Mouse (Mus musculus) olfactory bulb, adult 2 months (tissue): ENCODE data around the gene Enpp4. TPM values are rescaled to one million over a fixed set of nuclear protein-coding genes. Genes with fewer than 3 reads are reported as not detected.

ENCODE experiments used
- H3K27ac ChIP-seq: fragments of 200-500 bp; 2 replicates; pipeline ENCODE4 v1.5.1; 2012; ENCODE audit warnings: low read depth, low read length; ENCODE audit not compliant: insufficient read depth
- H3K4me1 ChIP-seq: fragments of 200-500 bp; 2 replicates; pipeline ENCODE4 v1.6.1; 2012; ENCODE audit warnings: low read length; ENCODE audit not compliant: control insufficient read depth, insufficient read depth
- H3K4me3 ChIP-seq: fragments of 200-500 bp; 2 replicates; pipeline ENCODE4 v1.5.1; 2012; ENCODE audit warnings: mild to moderate bottlenecking, low read depth, low read length, moderate library complexity; ENCODE audit not compliant: insufficient read depth
- CTCF ChIP-seq: fragments of 200-500 bp; IDR thresholded peaks from 2 replicates; pipeline ENCODE4 v1.5.1; 2012; ENCODE audit warnings: low read depth, mild to moderate bottlenecking, low read length, moderate library complexity; ENCODE audit not compliant: insufficient read depth
- POLR2A ChIP-seq: fragments of 200-500 bp; IDR thresholded peaks from 2 replicates; pipeline ENCODE4 v1.6.1; 2012; ENCODE audit warnings: mild to moderate bottlenecking, low read depth, low read length, moderate library complexity; ENCODE audit not compliant: insufficient read depth
- WGBS: fragments of 180-500 bp; shearing (Covaris S2); methylation state at CpG from one replicate; pipeline ENCODE4 v1.1.7; 2018; 5-methylcytosine and 5-hydroxymethylcytosine counted together
- polyA plus RNA-seq: library from polyadenylated mRNA; stranded (reverse); fragments of >200 nt; gene quantifications from 2 replicates; pipeline ENCODE4 v1.2.4, GENCODE M21; 2012; ENCODE audit warnings: low replicate concordance; ENCODE audit not compliant: missing spikeins, insufficient read depth, insufficient read length

Gene Enpp4
- polyA plus RNA-seq, result not detected in 2 replicates

DNA sequence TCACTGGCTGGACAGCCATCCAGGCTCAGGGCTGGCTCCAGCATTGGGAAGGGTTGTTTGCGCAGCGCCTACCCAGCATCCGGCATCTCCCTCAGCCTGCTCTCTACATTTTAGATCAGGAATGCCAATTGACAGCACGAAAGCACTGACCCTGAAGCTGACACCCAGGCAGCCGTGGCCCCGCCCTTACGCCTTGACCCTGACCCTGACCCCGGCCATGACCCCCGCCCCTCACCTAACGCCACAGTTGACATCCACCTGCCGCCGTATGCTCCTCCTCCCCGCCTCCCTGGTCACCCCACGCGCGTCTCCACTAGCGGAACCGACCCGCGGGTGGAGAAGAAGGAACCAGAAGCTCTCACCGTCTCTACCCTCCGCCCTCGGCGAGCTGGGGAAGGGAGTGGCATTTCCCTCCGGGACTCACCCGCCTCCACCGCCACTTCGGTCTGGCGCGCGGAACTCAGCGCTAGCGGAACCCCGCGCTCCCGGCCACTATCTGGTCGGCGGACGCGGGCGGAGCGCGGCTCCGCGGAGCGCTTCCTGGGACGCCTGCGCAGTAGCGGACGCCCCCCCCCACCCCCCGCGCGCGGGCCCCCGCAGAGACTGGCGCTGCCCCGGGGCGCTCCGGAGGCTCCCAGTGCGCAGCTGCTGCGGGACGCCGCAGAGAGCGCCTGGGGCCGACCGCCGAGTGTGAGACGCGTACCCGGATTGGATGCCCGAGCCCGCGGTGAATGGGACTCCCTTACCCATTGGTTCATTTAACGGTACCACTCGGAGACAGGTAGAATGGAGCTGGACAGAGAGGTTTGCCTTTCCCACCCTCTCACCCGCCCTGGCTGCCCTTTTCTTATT is at the start of gene Enpp4:
Gene Enpp4, minus strand, starts transcription at position 523 of the 852 bp plus-strand sequence.
- Histone ChIP-seq H3K4me1 (no peaks in the 10 kb centered on the region), H3K4me3 (peak within 1 kb of the TSS; percentile 71), H3K27ac (peak within 1 kb of the TSS; percentile 2; the same call in 1 of the 2 replicates)
- WGBS, result under 1% methylated on average over 76 of the region's 76 CpGs
- TF ChIP-seq POLR2A (peak; percentile 63), CTCF (no peak)

DNA sequence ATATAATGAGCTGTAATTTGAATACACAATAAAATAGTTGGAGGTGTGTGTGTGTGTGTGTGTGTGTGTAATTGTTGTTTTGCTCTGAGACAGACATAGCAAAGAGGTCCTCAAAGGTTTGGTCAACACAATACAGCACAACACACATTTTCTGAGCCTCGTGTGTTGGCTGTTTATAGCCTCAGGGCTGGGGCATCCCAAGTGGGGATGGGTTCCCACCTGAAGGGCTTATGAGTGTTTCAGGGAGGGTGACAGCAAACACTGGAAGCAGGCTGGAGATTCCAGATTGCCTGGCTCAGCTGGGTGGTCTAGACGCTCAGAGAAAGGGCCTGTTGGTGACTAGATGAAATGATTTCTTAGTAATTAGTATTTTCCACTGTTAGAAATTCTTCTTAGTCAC is 49.6 kb upstream of the Enpp4 start:
- TF ChIP-seq CTCF, result no peak
- TF ChIP-seq POLR2A, result no peak
- Histone ChIP-seq H3K4me3 (no peak overlapping the region), H3K4me1 (no peaks in the 10 kb centered on the region), H3K27ac (no peak overlapping the region)
- WGBS, result 77% methylated on average over 2 of the region's 2 CpGs

DNA sequence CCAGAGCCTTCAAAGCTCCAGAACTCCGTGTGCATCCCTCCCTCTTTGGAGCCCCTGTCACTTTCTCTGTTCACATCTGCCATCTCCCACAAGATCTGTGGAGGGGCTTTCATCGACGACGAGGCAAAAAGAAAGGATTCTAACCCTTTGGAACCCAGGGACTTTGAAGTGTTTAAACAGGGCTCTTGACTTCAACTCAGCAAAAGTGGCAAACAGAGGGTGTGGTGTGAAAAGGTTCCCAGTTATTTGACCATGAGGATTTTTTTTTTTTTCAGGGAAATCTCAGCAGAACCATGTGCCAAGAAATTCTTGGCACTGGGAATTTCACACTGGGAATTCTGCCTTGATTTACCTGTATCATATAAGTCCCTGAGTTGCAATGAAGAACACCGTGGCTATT is 48.3 kb upstream of the Enpp4 start:
- no peaks in the 10 kb centered on the region for H3K4me1 ChIP-seq
- no peak overlapping the region for H3K27ac ChIP-seq
- TF ChIP-seq CTCF, result no peak
- no peak for TF ChIP-seq POLR2A
- no peak overlapping the region for H3K4me3 ChIP-seq
- 68% methylated on average over 5 of the region's 5 CpGs for WGBS

DNA sequence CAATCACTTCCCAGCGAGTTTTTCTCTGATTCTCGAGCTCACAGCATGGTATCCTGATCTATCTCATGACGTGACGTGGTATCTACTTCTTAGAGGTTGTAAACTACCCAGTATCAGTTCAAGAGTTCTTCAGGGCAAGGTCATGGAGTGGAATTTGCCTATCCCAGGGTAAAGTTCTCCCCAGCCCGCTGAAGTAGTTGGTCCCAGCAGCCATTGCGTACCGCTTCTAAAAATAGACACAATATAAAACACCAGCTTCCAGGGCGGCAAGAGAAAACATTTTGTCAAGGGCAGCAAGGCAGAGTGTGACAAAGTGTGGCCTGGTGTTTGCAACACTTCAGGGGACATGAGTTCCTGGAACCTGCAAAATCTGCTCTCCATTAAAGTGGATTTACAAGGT is 46.3 kb upstream of the Enpp4 start:
- WGBS, result 86% methylated on average over 8 of the region's 8 CpGs
- Histone ChIP-seq H3K27ac (no peak overlapping the region), H3K4me3 (no peak overlapping the region), H3K4me1 (no peaks in the 10 kb centered on the region)
- TF ChIP-seq POLR2A (no peak), CTCF (no peak)

DNA sequence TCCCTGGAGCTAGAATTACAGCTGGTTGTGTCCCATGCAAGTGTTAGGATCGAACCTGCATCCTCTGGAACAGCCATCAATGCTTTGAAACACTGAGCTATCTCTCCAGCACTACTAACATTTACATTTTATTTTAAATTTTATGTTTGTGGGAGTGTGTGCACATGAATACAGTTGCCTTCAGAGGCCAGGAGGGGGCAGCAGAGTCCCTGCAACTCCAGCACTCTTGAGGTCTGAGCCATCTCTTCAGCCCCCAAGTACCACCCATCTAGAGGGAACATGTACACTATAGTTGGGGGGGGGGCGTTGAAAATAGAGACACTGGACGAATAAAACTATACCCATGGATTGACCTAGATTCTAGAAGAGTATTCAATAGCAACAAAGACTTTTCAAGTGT is 45.5 kb upstream of the Enpp4 start:
- 78% methylated on average over 3 of the region's 3 CpGs for WGBS
- TF ChIP-seq CTCF (0 out of 2 replicates have a peak, but pooled peaks have one; percentile 27), POLR2A (no peak)
- Histone ChIP-seq H3K27ac (no peak overlapping the region), H3K4me1 (no peaks in the 10 kb centered on the region), H3K4me3 (no peak overlapping the region)

DNA sequence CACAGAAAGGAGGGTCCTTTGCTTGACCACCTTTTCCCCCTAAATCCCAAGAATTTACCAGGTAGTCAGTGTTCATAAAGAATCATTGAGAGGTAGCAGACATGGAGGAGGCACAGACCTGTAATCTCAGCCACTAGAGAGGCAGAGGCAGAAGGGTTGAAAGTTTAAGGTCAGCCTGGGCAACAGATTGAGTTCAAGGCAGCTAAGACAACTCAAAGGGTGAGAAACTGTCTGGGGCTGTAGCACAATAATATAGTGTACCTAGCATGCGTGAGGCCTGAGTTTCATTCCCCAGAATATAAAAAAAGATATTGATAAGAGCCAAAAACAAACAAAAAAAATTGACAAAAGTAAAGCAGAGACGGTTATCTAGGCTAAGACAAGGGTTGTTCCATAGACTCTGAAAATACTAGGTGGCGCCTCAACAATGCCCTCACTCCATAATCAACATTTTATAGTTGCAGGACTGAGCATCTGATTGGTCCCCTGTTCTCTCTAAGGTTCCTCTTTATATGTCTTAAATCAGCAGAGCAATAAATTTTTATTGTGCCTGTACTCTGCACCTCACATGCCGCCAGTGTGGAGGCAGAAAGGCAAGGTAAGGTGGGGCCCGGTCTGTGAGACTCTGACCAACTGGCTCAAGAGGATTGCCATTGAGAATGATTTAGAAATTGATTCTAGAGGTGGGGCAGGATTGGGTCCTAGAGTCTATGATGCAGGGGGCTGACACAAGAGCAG is 42.7 kb upstream of the Enpp4 start:
- Histone ChIP-seq H3K4me3 (no peak overlapping the region), H3K27ac (no peak overlapping the region), H3K4me1 (no peaks in the 10 kb centered on the region)
- 96% methylated on average over 5 of the region's 5 CpGs for WGBS
- TF ChIP-seq POLR2A (no peak), CTCF (no peak)

DNA sequence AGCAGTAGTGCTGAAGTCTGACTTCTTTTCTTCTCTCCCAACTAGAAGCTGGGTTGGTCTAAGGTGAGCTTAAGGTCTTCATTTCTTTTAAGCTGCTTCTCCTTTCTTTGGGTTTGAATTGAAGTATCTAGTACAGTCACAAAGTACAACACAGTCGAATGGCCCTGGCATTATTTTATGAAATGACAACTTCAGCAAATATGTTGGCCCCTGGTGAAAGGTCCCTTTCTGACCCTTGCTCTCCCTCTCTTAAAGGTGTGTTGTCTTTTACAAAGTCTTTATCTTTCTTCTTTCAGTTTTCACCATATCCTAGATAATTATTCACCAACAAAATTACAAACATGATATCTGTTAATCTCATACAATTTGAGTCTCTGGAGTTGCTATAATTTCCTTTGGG is 40.2 kb upstream of the Enpp4 start:
- 83% methylated on average over 1 of the region's 1 CpGs for WGBS
- Histone ChIP-seq H3K4me1 (no peaks in the 10 kb centered on the region), H3K4me3 (no peak overlapping the region), H3K27ac (no peak overlapping the region)
- TF ChIP-seq POLR2A, result no peak
- TF ChIP-seq CTCF, result no peak

DNA sequence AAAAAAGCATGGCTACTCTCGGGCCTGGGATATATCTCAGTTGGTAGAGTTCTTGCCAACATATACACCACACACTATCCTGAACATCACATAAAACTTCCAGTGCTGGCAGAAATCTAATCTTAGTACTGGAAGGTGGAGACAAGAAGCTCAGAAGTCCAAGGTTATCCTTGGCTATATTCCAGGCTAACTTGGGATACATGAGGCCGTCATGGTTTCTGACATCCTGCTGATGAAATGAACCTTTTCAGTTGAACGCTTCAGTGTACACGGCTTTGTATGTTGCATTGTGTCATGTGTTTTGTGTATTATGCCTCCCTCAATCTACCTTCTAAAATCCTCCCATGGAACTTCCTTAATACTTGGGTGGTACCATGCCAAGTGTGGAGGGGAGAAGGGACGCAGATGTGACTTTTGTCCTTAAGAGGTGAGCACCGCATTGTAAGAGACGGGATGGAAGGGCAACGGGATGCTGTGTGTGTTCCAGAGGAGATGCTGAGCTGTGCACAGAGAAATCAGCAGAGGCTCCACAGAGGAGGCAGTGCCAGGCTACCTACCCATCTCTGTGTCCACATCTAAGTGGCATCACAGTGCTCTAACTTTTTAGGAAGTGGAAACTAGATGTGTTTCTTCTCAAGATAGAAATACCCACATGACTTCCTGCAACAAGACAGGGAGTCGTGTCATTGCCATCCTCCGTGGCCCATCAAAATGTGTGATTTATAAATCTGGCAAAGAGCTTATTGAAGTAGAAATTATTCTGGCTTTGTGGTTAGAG is 31.4 kb upstream of the Enpp4 start:
- Histone ChIP-seq H3K4me3 (no peak overlapping the region), H3K4me1 (no peaks in the 10 kb centered on the region), H3K27ac (no peak overlapping the region)
- WGBS, result 84% methylated on average over 10 of the region's 10 CpGs
- TF ChIP-seq POLR2A, result no peak
- no peak for TF ChIP-seq CTCF

DNA sequence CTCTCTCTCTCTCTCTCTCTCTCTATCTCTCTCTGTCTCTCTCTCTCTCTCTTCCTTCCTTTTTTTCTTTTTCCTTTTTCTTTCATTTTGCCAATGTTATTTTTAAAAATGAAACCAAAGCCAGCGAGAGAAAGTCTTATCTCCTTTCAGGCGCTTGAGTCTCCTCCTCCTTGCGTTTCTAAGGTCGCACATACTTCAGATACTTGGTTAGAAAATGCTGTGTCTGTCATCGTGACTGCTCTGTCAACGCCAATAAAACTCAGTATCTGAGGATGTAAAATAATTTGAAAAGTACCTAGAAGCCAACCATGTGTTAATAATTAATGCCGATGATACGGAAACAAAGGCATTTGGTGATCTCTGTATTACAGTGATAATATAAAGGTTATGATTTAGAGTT is 30.4 kb upstream of the Enpp4 start:
- Histone ChIP-seq H3K27ac (no peak overlapping the region), H3K4me1 (no peaks in the 10 kb centered on the region), H3K4me3 (no peak overlapping the region)
- TF ChIP-seq CTCF (no peak), POLR2A (no peak)
- 85% methylated on average over 8 of the region's 8 CpGs for WGBS
